Mouse (Mus musculus): ENCODE measurements around the gene Cryba2. TPM values are rescaled to one million over a fixed set of nuclear protein-coding genes. Genes with fewer than 3 reads are reported as not detected.
A peak's percentile ranks its signal among the peaks of the same experiment; 100 is the strongest.

Cryba2 gene
- total RNA-seq, 2 experiments from 2014 or later, result not detected

- DNase-seq (ENCODE audit: low spot score in 2 of 2), result no peak
Measured at GRCm38 (mm10) chr1:74850251-74850650, 42.7 kb downstream of the Cryba2 start.

DNA sequence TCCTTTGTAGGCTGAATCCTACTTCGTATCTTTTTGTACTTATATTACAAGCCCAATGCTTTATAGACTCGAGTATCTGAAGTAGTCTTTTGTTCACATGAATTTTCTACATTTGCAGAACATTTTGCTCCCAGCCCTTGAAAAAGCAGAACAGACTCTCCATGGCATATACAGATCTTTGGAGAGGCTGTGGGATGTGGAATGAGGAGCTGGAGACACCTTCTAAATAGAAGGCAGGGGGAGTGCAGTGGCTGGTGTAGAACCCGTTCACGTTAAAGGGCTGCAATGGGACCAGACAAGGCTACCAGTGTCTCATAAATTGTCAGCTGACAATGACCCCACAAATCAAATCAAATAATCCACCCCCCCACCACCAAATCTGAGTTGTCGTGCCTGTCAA is 44.0 kb downstream of the Cryba2 start:
- DNase-seq (ENCODE audit: low spot score in 2 of 2), result no peak

GRCm38 (mm10) chr1:74846341-74846740 is 46.6 kb downstream of the Cryba2 start:
- DNase-seq (ENCODE audit: low spot score in 2 of 2), result no peak

GRCm38 (mm10) chr1:74843090-74843489 is 49.9 kb downstream of the Cryba2 start:
- DNase-seq (ENCODE audit: low spot score in 2 of 2), result no peak

Small RNA genes within 50 kb of the gene (microRNA-seq; reads per million reads assigned to microRNA genes)
- 16.7 reads per million, percentile 32 among the genes with 10 or more reads in this experiment for gene Mir375

Other genes with a start within 250 kb of the Cryba2 start
- 10 to 100 TPM; 19.5 to 20.5 TPM for gene Ttll4, start 231.4 kb downstream of the Cryba2 start, total RNA-seq (2021)
- 1 to 10 TPM; 6.5 to 6.7 TPM for gene Cyp27a1, start 179.6 kb downstream of the Cryba2 start, total RNA-seq (2021)
- gene Prkag3, start 143.9 kb downstream of the Cryba2 start, total RNA-seq (2021), result 10 to 100 TPM; 26.1 to 29.4 TPM
- gene Wnt6, start 121.3 kb downstream of the Cryba2 start, total RNA-seq (2021), result 1 to 10 TPM; 1.1 to 1.8 TPM
- under 1 TPM; 0.13 to 0.27 TPM for gene Wnt10a, start 101.6 kb downstream of the Cryba2 start, total RNA-seq (2021)
- under 1 TPM; 0.12 to 0.18 TPM for gene Cdk5r2, start 38.2 kb downstream of the Cryba2 start, total RNA-seq (2021)
- not detected for gene Fev, start 7.7 kb downstream of the Cryba2 start, total RNA-seq (2021)
- not detected for gene Cfap65, start 42.5 kb upstream of the Cryba2 start, total RNA-seq (2021)
- under 1 TPM; 0.15 to 0.21 TPM for gene Ihh, start 58.5 kb upstream of the Cryba2 start, total RNA-seq (2021)
- gene Nhej1, start 232.1 kb upstream of the Cryba2 start, total RNA-seq (2021), result 1 to 10 TPM; 3.5 to 5.3 TPM
- gene Slc23a3, start 240.7 kb upstream of the Cryba2 start, total RNA-seq (2021), result under 1 TPM; 0.16 to 0.39 TPM
- gene Cnppd1, start 249.6 kb upstream of the Cryba2 start, total RNA-seq (2021), result 10 to 100 TPM; 29.1 to 29.7 TPM
- gene Retreg2, start 249.6 kb upstream of the Cryba2 start, total RNA-seq (2021), result 10 to 100 TPM; 31.3 to 31.5 TPM